In genomic region chr9:107677819-107678526, GRCm38 (mm10) we compare ENCODE assay signal across 10 mouse cellular contexts. TPM values are rescaled to one million over a fixed set of nuclear protein-coding genes. Genes with fewer than 3 reads are reported as not detected.
DNase-seq lines count a peak whose midpoint lies in the region; ATAC-seq lines count a peak whose summit lies in the region.
"Not testable (repeated sequence)": the region's sequence is repeated elsewhere in the genome, so short reads cannot be mapped to it uniquely, and the experiment has no call there.
"Had no signal": no experiment of that assay in that cellular context is flagged by ENCODE, and none has a peak within 500 bp of the region (broad histone marks: within the 10 kb centered on the region; RNA-seq: fewer than 3 reads in every experiment).

No protein-coding gene starts in this region.

- not testable (repeated sequence) for H3K4me1 ChIP-seq in heart, embryonic 16.5 days (ENCODE audit: control insufficient read depth, insufficient read depth, low read length); liver, embryonic 11.5 days (replicated peaks; ENCODE audit: control insufficient read depth, insufficient read depth, low read length)

- peak; percentile 78 to 84 for DNase-seq in CD8-positive naive resting alpha-beta T cell, adult 2 months (ENCODE audit: low read depth in 2 of 2, low spot score in 2 of 2)
- peak; percentile 55 to 75 for DNase-seq in adrenal gland, postnatal 36 days
- peak; percentile 55 for DNase-seq in embryo, embryonic 11.5 days (ENCODE audit: low read depth, low spot score)
- DNase-seq in kidney, postnatal 4 days = peak; percentile 77 to 83
- DNase-seq in liver, embryonic 11.5 days (ENCODE audit: low spot score) = not testable (repeated sequence)
- peak; percentile 76 for DNase-seq in neural tube, embryonic 10.5 days (ENCODE audit: extremely low spot score, low spot score)
- DNase-seq in testis, postnatal 10 days (ENCODE audit: low spot score) = peak; percentile 87

- not testable (repeated sequence) for H3K9ac ChIP-seq in heart, embryonic 16.5 days (ENCODE audit: low read length); liver, embryonic 11.5 days (ENCODE audit: low read depth, low read length)

- 0 out of 2 replicates have a peak, but pooled peaks have one; percentile 25 for ATAC-seq in heart, embryonic 16.5 days (replicated peaks; ENCODE audit: extremely low read depth, insufficient read depth, low FRiP score)
- not testable (repeated sequence) for ATAC-seq in liver, embryonic 11.5 days (replicated peaks; ENCODE audit: low FRiP score)

- not testable (repeated sequence) for H3K36me3 ChIP-seq in heart, embryonic 16.5 days (ENCODE audit: control insufficient read depth, insufficient read depth); liver, embryonic 11.5 days (ENCODE audit: control insufficient read depth, insufficient read depth, low read length)

- H3K9me3 ChIP-seq in heart, embryonic 16.5 days (replicated peaks; ENCODE audit: control insufficient read depth, low read length); liver, embryonic 11.5 days (ENCODE audit: control insufficient read depth, low read length): not testable (repeated sequence)

- peaks cover 35% of the 10 kb centered on the region for H3K27me3 ChIP-seq in heart, embryonic 16.5 days (ENCODE audit: control insufficient read depth, insufficient read depth, low read length)
- peaks cover 46% of the 10 kb centered on the region for H3K27me3 ChIP-seq in liver, embryonic 11.5 days (replicated peaks; ENCODE audit: control insufficient read depth, insufficient read depth, low read length)

- not testable (repeated sequence) for H3K4me3 ChIP-seq in heart, embryonic 16.5 days (ENCODE audit: low read length)
- 0 out of 2 replicates have a peak overlapping the region, but pooled peaks have one; percentile 7 for H3K4me3 ChIP-seq in liver, embryonic 11.5 days (ENCODE audit: low read depth, low read length)

- H3K27ac ChIP-seq in heart, embryonic 16.5 days (ENCODE audit: low read length); liver, embryonic 11.5 days (ENCODE audit: low read depth, low read length): not testable (repeated sequence)

- 29% methylated on average over 14 of the region's 14 CpGs for WGBS in heart, embryonic 16.5 days
- 37% methylated on average over 14 of the region's 14 CpGs for WGBS in liver, embryonic 11.5 days

- H3K4me2 ChIP-seq in heart, embryonic 16.5 days (ENCODE audit: low read depth, low read length); liver, embryonic 11.5 days: not testable (repeated sequence)

RNA-seq across cellular contexts. Expression of gene Gnat1, which starts 1.5 kb away (rescaled TPM):
- not detected for total RNA-seq in adrenal gland, postnatal 36 days (2021)
- polyA plus RNA-seq in heart, embryonic 16.5 days (2015; fragmentation: Nextera tagmentation; extraction: Ambion mirVana) = 0.39 TPM in 2 replicates
- 4.7 and 5.0 TPM in 2 replicates for polyA plus RNA-seq in liver, embryonic 11.5 days (2014; fragmentation: Nextera tagmentation; extraction: Ambion mirVana)
- total RNA-seq: gastrocnemius, postnatal 36 days; neutrophil, adult 5-6 weeks had no signal

RNA-seq across cellular contexts. Expression of gene Slc38a3, which starts 8.6 kb away (rescaled TPM):
- total RNA-seq in adrenal gland, postnatal 36 days (2021) = 1 to 10 TPM in 1 of 2 experiments, under 1 TPM in 1; 0.30 to 1.0 TPM
- polyA plus RNA-seq in heart, embryonic 16.5 days (2015; fragmentation: Nextera tagmentation; extraction: Ambion mirVana) = 3.3 and 3.9 TPM in 2 replicates
- 3.9 and 4.0 TPM in 2 replicates for polyA plus RNA-seq in liver, embryonic 11.5 days (2014; fragmentation: Nextera tagmentation; extraction: Ambion mirVana)
- total RNA-seq: neutrophil, adult 5-6 weeks had no signal

RNA-seq across cellular contexts. Expression of gene Sema3f, which starts 32.3 kb away (rescaled TPM):
- total RNA-seq in adrenal gland, postnatal 36 days (2021) = 10 to 100 TPM; 22.6 to 41.3 TPM
- 3.9 and 4.7 TPM in 2 replicates for polyA plus RNA-seq in heart, embryonic 16.5 days (2015; fragmentation: Nextera tagmentation; extraction: Ambion mirVana)
- polyA plus RNA-seq in liver, embryonic 11.5 days (2014; fragmentation: Nextera tagmentation; extraction: Ambion mirVana) = 5.9 and 6.2 TPM in 2 replicates

RNA-seq across cellular contexts. Expression of gene Gnai2, which starts 42.8 kb away (rescaled TPM):
- 100 to 1,000 TPM; 221 to 245 TPM for total RNA-seq in adrenal gland, postnatal 36 days (2021)
- 419 and 458 TPM in 2 replicates for polyA plus RNA-seq in heart, embryonic 16.5 days (2015; fragmentation: Nextera tagmentation; extraction: Ambion mirVana)
- polyA plus RNA-seq in liver, embryonic 11.5 days (2014; fragmentation: Nextera tagmentation; extraction: Ambion mirVana) = 217 and 233 TPM in 2 replicates
